Mouse (Mus musculus) heart, adult 8-10 months (tissue): Measurements from ENCODE around the gene Soat2. TPM values are rescaled to one million over a fixed set of nuclear protein-coding genes. Genes with fewer than 3 reads are reported as not detected.

Source experiments
- total RNA-seq, 4 experiments: library from RNA; stranded (reverse); gene quantifications; 2 replicates each; pipeline ENCODE4 v1.2.4; 2022

Gene Soat2
- total RNA-seq, 4 experiments from 2014 or later = 0.11 to 0.13 (median 0.12) TPM; not detected in 1

Other genes starting within 250 kb of the Soat2 start
- not detected for gene Krt4, start 225.8 kb upstream of the Soat2 start, total RNA-seq
- not detected for gene Krt79, start 210.2 kb upstream of the Soat2 start, total RNA-seq
- under 1 TPM in 1 of 4 experiments, not detected in 3; 0.06 TPM for gene Krt78, start 196.2 kb upstream of the Soat2 start, total RNA-seq
- 1 to 10 TPM in 3 of 4 experiments, under 1 TPM in 1; 0.92 to 3.0 (median 1.5) TPM for gene Krt8, start 146.0 kb upstream of the Soat2 start, total RNA-seq
- gene Krt18, start 122.3 kb upstream of the Soat2 start, total RNA-seq = 1 to 10 TPM; 1.9 to 3.9 (median 2.5) TPM
- gene Eif4b, start 76.8 kb upstream of the Soat2 start, total RNA-seq = 100 to 1,000 TPM; 161 to 190 (median 169) TPM
- 100 to 1,000 TPM; 123 to 146 (median 133) TPM for gene Tns2, start 50.1 kb upstream of the Soat2 start, total RNA-seq
- 10 to 100 TPM; 13.2 to 16.8 (median 15.6) TPM for gene Spryd3, start 14.3 kb upstream of the Soat2 start, total RNA-seq
- 10 to 100 TPM; 20.6 to 52.4 (median 26.0) TPM for gene Igfbp6, start 6.2 kb upstream of the Soat2 start, total RNA-seq
- 10 to 100 TPM; 31.5 to 40.0 (median 35.5) TPM for gene Zfp740, start 52.7 kb downstream of the Soat2 start, total RNA-seq
- 10 to 100 TPM; 14.2 to 18.9 (median 16.2) TPM for gene Csad, start 54.2 kb downstream of the Soat2 start, total RNA-seq
- gene Itgb7, start 81.4 kb downstream of the Soat2 start, total RNA-seq = 1 to 10 TPM in 2 of 4 experiments, under 1 TPM in 2; 0.82 to 3.2 (median 1.5) TPM
- gene Rarg, start 107.0 kb downstream of the Soat2 start, total RNA-seq = 10 to 100 TPM; 15.3 to 20.6 (median 17.3) TPM
- not detected for gene Gm9918, start 120.0 kb downstream of the Soat2 start, total RNA-seq
- gene Mfsd5, start 128.9 kb downstream of the Soat2 start, total RNA-seq = 10 to 100 TPM; 17.4 to 20.8 (median 18.7) TPM
- 1 to 10 TPM in 1 of 4 experiments, under 1 TPM in 3; 0.38 to 1.1 (median 0.93) TPM for gene Espl1, start 145.7 kb downstream of the Soat2 start, total RNA-seq
- gene Pfdn5, start 175.6 kb downstream of the Soat2 start, total RNA-seq = 100 to 1,000 TPM; 300 to 347 (median 339) TPM
- gene Myg1, start 181.2 kb downstream of the Soat2 start, total RNA-seq = 10 to 100 TPM; 23.2 to 24.6 (median 24.5) TPM
- 10 to 100 TPM in 3 of 4 experiments, 1 to 10 TPM in 1; 9.8 to 15.0 (median 12.5) TPM for gene Aaas, start 200.2 kb downstream of the Soat2 start, total RNA-seq
- gene Sp7, start 216.7 kb downstream of the Soat2 start, total RNA-seq = not detected